Mouse (Mus musculus) spleen, postnatal 10 days (tissue): ENCODE measurements around the gene Pes1.
A peak's percentile ranks its signal among the peaks of the same experiment; 100 is the strongest.

Experiments
- DNase-seq, 2 experiments: peaks; one replicate each; pipeline ENCODE4 v3.0.0; 2021 to 2022; ENCODE audit warnings: low spot score in 2 of 2

Pes1 gene

GRCm38 (mm10) chr11:3963155-3963554, 620 bp upstream of the Pes1 start:
- DNase-seq, result peak in 1 of 2 experiments; percentile 38

- DNase-seq, result peak in 1 of 2 experiments; percentile 10
These were observed 819 bp downstream of the Pes1 start for GRCm38 (mm10) chr11:3964416-3965172.

- no peak for DNase-seq
These were observed 6.1 kb downstream of the Pes1 start for GRCm38 (mm10) chr11:3969837-3970236.

GRCm38 (mm10) chr11:3970361-3970760, 6.6 kb downstream of the Pes1 start:
- DNase-seq, result no peak

- DNase-seq, result no peak
These were observed 9.3 kb downstream of the Pes1 start for GRCm38 (mm10) chr11:3973081-3973480.

- DNase-seq, result no peak
These were observed 10.5 kb downstream of the Pes1 start for GRCm38 (mm10) chr11:3974311-3974710.

- DNase-seq, result no peak
These were observed 12.9 kb downstream of the Pes1 start, which contains the start of gene 4930556J24Rik for GRCm38 (mm10) chr11:3976678-3977077. 4930556J24Rik (minus strand) TSS chr11:3976778.

- no peak for DNase-seq
These were observed 14.6 kb downstream of the Pes1 start for GRCm38 (mm10) chr11:3978421-3978820.

- no peak for DNase-seq
These were observed 17.8 kb downstream of the Pes1 start for GRCm38 (mm10) chr11:3981536-3981935.

GRCm38 (mm10) chr11:3982275-3983209, 18.8 kb downstream of the Pes1 start:
- DNase-seq, result no peak

GRCm38 (mm10) chr11:3983291-3983862, 19.6 kb downstream of the Pes1 start, which contains the start of gene Gal3st1:
Gal3st1 (plus strand) TSS chr11:3983636.
- DNase-seq, result no peak

GRCm38 (mm10) chr11:3983863-3984745, 20.3 kb downstream of the Pes1 start:
- no peak for DNase-seq

GRCm38 (mm10) chr11:3989748-3990147, 26.0 kb downstream of the Pes1 start:
- no peak for DNase-seq

GRCm38 (mm10) chr11:3993132-3993531, 29.4 kb downstream of the Pes1 start:
- DNase-seq, result no peak

- DNase-seq, result no peak
These were observed 30.1 kb downstream of the Pes1 start for GRCm38 (mm10) chr11:3993914-3994313.

GRCm38 (mm10) chr11:3995511-3995910, 31.7 kb downstream of the Pes1 start:
- no peak for DNase-seq

GRCm38 (mm10) chr11:3996840-3997239, 33.1 kb downstream of the Pes1 start:
- no peak for DNase-seq

GRCm38 (mm10) chr11:3997978-3998720, 34.4 kb downstream of the Pes1 start:
- DNase-seq, result peak in 1 of 2 experiments; percentile 38

- DNase-seq, result no peak
These were observed 35.8 kb downstream of the Pes1 start for GRCm38 (mm10) chr11:3999547-3999946.

GRCm38 (mm10) chr11:4001603-4002002, 37.8 kb downstream of the Pes1 start:
- peak; percentile 38 to 73 for DNase-seq
